Mouse (Mus musculus) olfactory bulb, adult 2 months (tissue): ENCODE measurements around the gene Ralgps2.

Source experiments
- CTCF ChIP-seq: fragments of 200-500 bp; IDR thresholded peaks from 2 replicates; pipeline ENCODE4 v1.5.1; 2012; ENCODE audit warnings: low read depth, mild to moderate bottlenecking, low read length, moderate library complexity; ENCODE audit not compliant: insufficient read depth
- POLR2A ChIP-seq: fragments of 200-500 bp; IDR thresholded peaks from 2 replicates; pipeline ENCODE4 v1.6.1; 2012; ENCODE audit warnings: mild to moderate bottlenecking, low read depth, low read length, moderate library complexity; ENCODE audit not compliant: insufficient read depth

DNA sequence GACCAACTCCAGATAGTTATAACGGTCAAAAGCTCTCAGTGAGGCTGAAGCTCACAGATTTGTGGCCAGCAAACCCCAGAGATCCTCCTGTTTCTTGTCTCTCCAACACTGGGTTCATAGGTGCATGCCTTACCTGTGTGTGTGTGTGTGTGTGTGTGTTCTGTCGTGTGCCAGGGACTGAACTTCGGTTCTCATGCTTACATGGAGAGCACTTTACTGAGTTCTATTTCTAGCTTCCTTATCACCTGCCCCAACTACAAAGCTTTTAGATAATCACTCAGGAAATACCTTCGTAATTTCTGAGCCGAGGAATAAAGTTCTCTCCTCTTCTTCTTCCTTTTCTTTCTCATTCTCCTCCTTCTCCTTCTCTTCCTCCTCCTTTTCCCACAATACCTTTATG lies 19.6 kb upstream of the Ralgps2 start:
- TF ChIP-seq POLR2A (no peak), CTCF (no peak)
